Mouse (Mus musculus): ENCODE data around the gene Slamf6. TPM values are rescaled to one million over a fixed set of nuclear protein-coding genes. Genes with fewer than 3 reads are reported as not detected.

Slamf6 gene
- polyA plus RNA-seq, 2 experiments = 0.17 to 0.93 TPM

- DNase-seq (ENCODE audit: low read depth in 3 of 3, low spot score in 3 of 3) = no peak
- ATAC-seq (ENCODE audit: insufficient read depth) = no peak
- H3K27me3 ChIP-seq (ENCODE audit: control insufficient read depth, insufficient read depth, low read length) = no peaks in the 10 kb centered on the region
- TF ChIP-seq EP300 (IDR thresholded peaks at IDR 0.05; ENCODE audit: low read depth) (no peak), CTCF (IDR thresholded peaks at IDR 0.05; ENCODE audit: low read depth) (no peak)
- peaks cover 0 to 5% of the 10 kb centered on the region in 2 experiments; a peak in 2 of 4 replicates for H3K4me1 ChIP-seq (replicated peaks; ENCODE audit: control insufficient read depth in 2 of 2, insufficient read depth in 2 of 2, low read length in 1 of 2)
- H3K27ac ChIP-seq = no peak overlapping the region
- 60% methylated on average over 7 of the region's 7 CpGs for WGBS (ENCODE audit: insufficient replicate concordance)
- H3K9me3 ChIP-seq (ENCODE audit: control insufficient read depth, low read length) = no peaks in the 10 kb centered on the region
- no peak overlapping the region for H3K4me2 ChIP-seq (ENCODE audit: low read depth)
- no peak overlapping the region for H3K4me3 ChIP-seq (ENCODE audit: insufficient read depth in 1 of 2, low read depth in 2 of 2, low read length in 2 of 2)
- no peaks in the 10 kb centered on the region for H3K36me3 ChIP-seq (replicated peaks; ENCODE audit: control insufficient read depth, insufficient read depth, low read depth)
- no peak overlapping the region for H3K9ac ChIP-seq (replicated peaks)
Measured at GRCm38 (mm10) chr1:171996701-171997100, 79.4 kb downstream of the Slamf6 start.

- Histone ChIP-seq H3K27me3 (ENCODE audit: control insufficient read depth, insufficient read depth, low read length) (no peaks in the 10 kb centered on the region), H3K9ac (replicated peaks) (no peak overlapping the region), H3K36me3 (replicated peaks; ENCODE audit: control insufficient read depth, insufficient read depth, low read depth) (no peaks in the 10 kb centered on the region), H3K27ac (no peak overlapping the region), H3K4me3 (ENCODE audit: insufficient read depth in 1 of 2, low read depth in 2 of 2, low read length in 2 of 2) (no peak overlapping the region), H3K4me2 (ENCODE audit: low read depth) (no peak overlapping the region), H3K9me3 (ENCODE audit: control insufficient read depth, low read length) (no peaks in the 10 kb centered on the region), H3K4me1 (replicated peaks; ENCODE audit: control insufficient read depth in 2 of 2, insufficient read depth in 2 of 2, low read length in 1 of 2) (peaks cover 0 to 5% of the 10 kb centered on the region in 2 experiments; a peak in 2 of 4 replicates)
- DNase-seq (ENCODE audit: low read depth in 3 of 3, low spot score in 3 of 3) (no peak), ATAC-seq (ENCODE audit: insufficient read depth) (no peak)
- TF ChIP-seq CTCF (IDR thresholded peaks at IDR 0.05; ENCODE audit: low read depth) (no peak), EP300 (IDR thresholded peaks at IDR 0.05; ENCODE audit: low read depth) (no peak)
- WGBS (ENCODE audit: insufficient replicate concordance) = 68% methylated on average over 13 of the region's 13 CpGs
Measured at GRCm38 (mm10) chr1:171998820-171999597, 81.7 kb downstream of the Slamf6 start.

GRCm38 (mm10) chr1:172000641-172001040, 83.3 kb downstream of the Slamf6 start:
- no peak overlapping the region for H3K9ac ChIP-seq (replicated peaks)
- 27% methylated on average over 3 of the region's 3 CpGs for WGBS (ENCODE audit: insufficient replicate concordance)
- H3K36me3 ChIP-seq (replicated peaks; ENCODE audit: control insufficient read depth, insufficient read depth, low read depth) = no peaks in the 10 kb centered on the region
- H3K4me3 ChIP-seq (ENCODE audit: insufficient read depth in 1 of 2, low read depth in 2 of 2, low read length in 2 of 2) = no peak overlapping the region
- TF ChIP-seq CTCF (IDR thresholded peaks at IDR 0.05; ENCODE audit: low read depth) (peak; percentile 72), EP300 (IDR thresholded peaks at IDR 0.05; ENCODE audit: low read depth) (no peak)
- no peak overlapping the region for H3K4me2 ChIP-seq (ENCODE audit: low read depth)
- H3K4me1 ChIP-seq (replicated peaks; ENCODE audit: control insufficient read depth in 2 of 2, insufficient read depth in 2 of 2, low read length in 1 of 2) = no peaks in the 10 kb centered on the region
- H3K27me3 ChIP-seq (ENCODE audit: control insufficient read depth, insufficient read depth, low read length) = no peaks in the 10 kb centered on the region
- ATAC-seq (ENCODE audit: insufficient read depth) (no peak), DNase-seq (ENCODE audit: low read depth in 3 of 3, low spot score in 3 of 3) (peak in 2 of 3 experiments; percentile 9 to 22)
- no peak overlapping the region for H3K27ac ChIP-seq
- no peaks in the 10 kb centered on the region for H3K9me3 ChIP-seq (ENCODE audit: control insufficient read depth, low read length)

GRCm38 (mm10) chr1:172001665-172002064, 84.3 kb downstream of the Slamf6 start:
- ATAC-seq (ENCODE audit: insufficient read depth) = no peak
- no peaks in the 10 kb centered on the region for H3K36me3 ChIP-seq (replicated peaks; ENCODE audit: control insufficient read depth, insufficient read depth, low read depth)
- 66% methylated on average over 12 of the region's 12 CpGs for WGBS (ENCODE audit: insufficient replicate concordance)
- TF ChIP-seq CTCF (IDR thresholded peaks at IDR 0.05; ENCODE audit: low read depth) (no peak), EP300 (IDR thresholded peaks at IDR 0.05; ENCODE audit: low read depth) (no peak)
- no peak overlapping the region for H3K9ac ChIP-seq (replicated peaks)
- no peaks in the 10 kb centered on the region for H3K9me3 ChIP-seq (ENCODE audit: control insufficient read depth, low read length)
- H3K27ac ChIP-seq = no peak overlapping the region
- no peaks in the 10 kb centered on the region for H3K27me3 ChIP-seq (ENCODE audit: control insufficient read depth, insufficient read depth, low read length)
- DNase-seq (ENCODE audit: low read depth in 3 of 3, low spot score in 3 of 3) = no peak
- H3K4me1 ChIP-seq (replicated peaks; ENCODE audit: control insufficient read depth in 2 of 2, insufficient read depth in 2 of 2, low read length in 1 of 2) = no peaks in the 10 kb centered on the region
- no peak overlapping the region for H3K4me3 ChIP-seq (ENCODE audit: insufficient read depth in 1 of 2, low read depth in 2 of 2, low read length in 2 of 2)
- no peak overlapping the region for H3K4me2 ChIP-seq (ENCODE audit: low read depth)

Other genes with a start within 250 kb of the Slamf6 start
- 5.1 and 5.6 TPM in 2 replicates for gene Cd48, start 235.5 kb upstream of the Slamf6 start, polyA plus RNA-seq (2012; rRNA removed)
- gene Cd48, start 235.5 kb upstream of the Slamf6 start, polyA plus RNA-seq (2014; fragmentation: Nextera tagmentation; extraction: Ambion mirVana) = 8.9 and 11.2 TPM in 2 replicates
- gene Slamf1, start 150.4 kb upstream of the Slamf6 start, polyA plus RNA-seq (2012; rRNA removed) = 1.0 and 1.5 TPM in 2 replicates
- 2.1 and 2.8 TPM in 2 replicates for gene Slamf1, start 150.4 kb upstream of the Slamf6 start, polyA plus RNA-seq (2014; fragmentation: Nextera tagmentation; extraction: Ambion mirVana)
- gene Cd84, start 77.8 kb upstream of the Slamf6 start, polyA plus RNA-seq (2012; rRNA removed) = 1.8 and 3.6 TPM in 2 replicates
- 4.7 and 6.0 TPM in 2 replicates for gene Cd84, start 77.8 kb upstream of the Slamf6 start, polyA plus RNA-seq (2014; fragmentation: Nextera tagmentation; extraction: Ambion mirVana)
- 0.28 and 0.42 TPM in 2 replicates for gene Gm10521, start 21.9 kb upstream of the Slamf6 start, polyA plus RNA-seq (2012; rRNA removed)
- gene Gm10521, start 21.9 kb upstream of the Slamf6 start, polyA plus RNA-seq (2014; fragmentation: Nextera tagmentation; extraction: Ambion mirVana) = 0.05 TPM in 1 of 2 replicates, not detected in the other
- gene Vangl2, start 110.9 kb downstream of the Slamf6 start, polyA plus RNA-seq (2012; rRNA removed) = 0.73 and 0.90 TPM in 2 replicates
- gene Vangl2, start 110.9 kb downstream of the Slamf6 start, polyA plus RNA-seq (2014; fragmentation: Nextera tagmentation; extraction: Ambion mirVana) = 0.56 and 0.69 TPM in 2 replicates
- gene Nhlh1, start 140.1 kb downstream of the Slamf6 start, polyA plus RNA-seq (2012; rRNA removed) = not detected in 2 replicates
- gene Nhlh1, start 140.1 kb downstream of the Slamf6 start, polyA plus RNA-seq (2014; fragmentation: Nextera tagmentation; extraction: Ambion mirVana) = not detected in 2 replicates
- 28.9 and 29.1 TPM in 2 replicates for gene Copa, start 165.0 kb downstream of the Slamf6 start, polyA plus RNA-seq (2012; rRNA removed)
- 49.6 and 54.6 TPM in 2 replicates for gene Copa, start 165.0 kb downstream of the Slamf6 start, polyA plus RNA-seq (2014; fragmentation: Nextera tagmentation; extraction: Ambion mirVana)
- 22.2 and 22.6 TPM in 2 replicates for gene Ncstn, start 165.3 kb downstream of the Slamf6 start, polyA plus RNA-seq (2012; rRNA removed)
- gene Ncstn, start 165.3 kb downstream of the Slamf6 start, polyA plus RNA-seq (2014; fragmentation: Nextera tagmentation; extraction: Ambion mirVana) = 24.6 and 28.4 TPM in 2 replicates
- 19.8 and 20.1 TPM in 2 replicates for gene Pex19, start 209.2 kb downstream of the Slamf6 start, polyA plus RNA-seq (2012; rRNA removed)
- gene Pex19, start 209.2 kb downstream of the Slamf6 start, polyA plus RNA-seq (2014; fragmentation: Nextera tagmentation; extraction: Ambion mirVana) = 30.1 and 32.9 TPM in 2 replicates
- gene Dcaf8, start 230.6 kb downstream of the Slamf6 start, polyA plus RNA-seq (2012; rRNA removed) = 25.4 and 34.6 TPM in 2 replicates
- gene Dcaf8, start 230.6 kb downstream of the Slamf6 start, polyA plus RNA-seq (2014; fragmentation: Nextera tagmentation; extraction: Ambion mirVana) = 36.2 and 40.1 TPM in 2 replicates

All from liver, embryonic 14.5 days (tissue).